Mouse (Mus musculus) heart, embryonic 11.5 days (tissue): ENCODE measurements around the gene Klb. TPM values are rescaled to one million over a fixed set of nuclear protein-coding genes. Genes with fewer than 3 reads are reported as not detected.

ENCODE experiments used
- ATAC-seq: fragments of 200-750 bp; cut with Nextera tagmentation; replicated peaks from 2 replicates; pipeline ENCODE4 v1.8.0; 2017; ENCODE audit warnings: moderate library complexity; ENCODE audit not compliant: insufficient number of reproducible peaks, low FRiP score, low TSS enrichment
- H3K27ac ChIP-seq: fragments of 300-500 bp; sonication (generic); 2 replicates; pipeline ENCODE4 v1.5.1; 2014; ENCODE audit warnings: mild to moderate bottlenecking, low read depth, low read length
- H3K27me3 ChIP-seq: fragments of 300-500 bp; sonication (generic); 2 replicates; pipeline ENCODE4 v1.6.1; 2014; ENCODE audit warnings: mild to moderate bottlenecking, low read length, mixed read lengths; ENCODE audit not compliant: control insufficient read depth, insufficient read depth
- H3K36me3 ChIP-seq: fragments of 300-500 bp; sonication (generic); 2 replicates; pipeline ENCODE4 v1.6.1; 2014; ENCODE audit warnings: mild to moderate bottlenecking, low read length, moderate library complexity, mixed read lengths; ENCODE audit not compliant: control insufficient read depth, insufficient read depth
- H3K4me1 ChIP-seq: fragments of 300-500 bp; sonication (generic); 2 replicates; pipeline ENCODE4 v1.6.1; 2014; ENCODE audit warnings: low read length; ENCODE audit not compliant: control insufficient read depth, insufficient read depth
- H3K4me2 ChIP-seq: fragments of 300-500 bp; sonication (generic); 2 replicates; pipeline ENCODE4 v1.6.1; 2014; ENCODE audit warnings: mild to moderate bottlenecking, moderate library complexity
- H3K4me3 ChIP-seq: fragments of 300-500 bp; sonication (generic); 2 replicates; pipeline ENCODE4 v1.5.1; 2014; ENCODE audit warnings: low read depth, low read length
- H3K9ac ChIP-seq: fragments of 300-500 bp; sonication (generic); 2 replicates; pipeline ENCODE4 v1.6.1; 2014; ENCODE audit warnings: mild to moderate bottlenecking, low read depth, low read length, moderate library complexity
- H3K9me3 ChIP-seq: fragments of 300-500 bp; sonication (generic); replicated peaks from 2 replicates; pipeline ENCODE4 v1.6.1; 2016; ENCODE audit warnings: low read length; ENCODE audit not compliant: control insufficient read depth
- WGBS: fragments of 180-500 bp; shearing (Covaris S2); extraction: QIAGEN DNeasy Blood & Tissue Kit; methylation state at CpG from one replicate; pipeline ENCODE4 v1.1.7; 2014; ENCODE audit not compliant: insufficient replicate concordance; 5-methylcytosine and 5-hydroxymethylcytosine counted together
- polyA plus RNA-seq: library from polyadenylated mRNA; unstranded; fragments of >200 nt; fragmentation: Nextera tagmentation; extraction: Ambion mirVana; gene quantifications from 2 replicates; pipeline ENCODE4 v1.2.1, GENCODE M21; 2014

Gene Klb
- polyA plus RNA-seq, 1 experiment from 2014 or later = 0.29 TPM

- Histone ChIP-seq H3K9ac (no peak overlapping the region), H3K27ac (no peak overlapping the region), H3K27me3 (no peaks in the 10 kb centered on the region), H3K4me2 (no peak overlapping the region), H3K4me3 (no peak overlapping the region), H3K36me3 (peaks cover 24% of the 10 kb centered on the region), H3K9me3 (no peaks in the 10 kb centered on the region), H3K4me1 (peaks cover 23% of the 10 kb centered on the region)
- ATAC-seq = no peak
- 82% methylated on average over 10 of the region's 10 CpGs for WGBS
These were observed 71.0 kb downstream of the Klb start for GRCm38 (mm10) chr5:65419136-65419535.

- Histone ChIP-seq H3K27ac (no peak overlapping the region), H3K36me3 (peaks cover 25% of the 10 kb centered on the region), H3K4me1 (peaks cover 10% of the 10 kb centered on the region), H3K9me3 (no peaks in the 10 kb centered on the region), H3K4me2 (no peak overlapping the region), H3K4me3 (no peak overlapping the region), H3K27me3 (no peaks in the 10 kb centered on the region), H3K9ac (no peak overlapping the region)
- ATAC-seq = no peak
- 74% methylated on average over 6 of the region's 6 CpGs for WGBS
These were observed 72.7 kb downstream of the Klb start for GRCm38 (mm10) chr5:65420822-65421221.

- Histone ChIP-seq H3K9me3 (no peaks in the 10 kb centered on the region), H3K27me3 (no peaks in the 10 kb centered on the region), H3K9ac (no peak overlapping the region), H3K36me3 (peaks cover 32% of the 10 kb centered on the region), H3K4me2 (no peak overlapping the region), H3K4me1 (peaks cover 2% of the 10 kb centered on the region; the same call in 1 of the 2 replicates), H3K27ac (no peak overlapping the region), H3K4me3 (no peak overlapping the region)
- 87% methylated on average over 8 of the region's 8 CpGs for WGBS
- ATAC-seq = no peak
These were observed 74.7 kb downstream of the Klb start for GRCm38 (mm10) chr5:65422803-65423202.

- Histone ChIP-seq H3K27me3 (no peaks in the 10 kb centered on the region), H3K4me1 (no peaks in the 10 kb centered on the region), H3K9ac (no peak overlapping the region), H3K4me3 (no peak overlapping the region), H3K9me3 (no peaks in the 10 kb centered on the region), H3K36me3 (peaks cover 29% of the 10 kb centered on the region), H3K27ac (no peak overlapping the region), H3K4me2 (no peak overlapping the region)
- no peak for ATAC-seq
- 79% methylated on average over 6 of the region's 6 CpGs for WGBS
These were observed 76.1 kb downstream of the Klb start for GRCm38 (mm10) chr5:65424215-65424614.

GRCm38 (mm10) chr5:65425251-65425650 is 77.1 kb downstream of the Klb start:
- ATAC-seq = no peak
- Histone ChIP-seq H3K4me2 (no peak overlapping the region), H3K9ac (no peak overlapping the region), H3K9me3 (no peaks in the 10 kb centered on the region), H3K4me1 (no peaks in the 10 kb centered on the region), H3K4me3 (no peak overlapping the region), H3K36me3 (peaks cover 29% of the 10 kb centered on the region), H3K27me3 (no peaks in the 10 kb centered on the region), H3K27ac (no peak overlapping the region)
- WGBS = 78% methylated on average over 5 of the region's 5 CpGs

- no peak for ATAC-seq
- Histone ChIP-seq H3K4me1 (0 out of 2 replicates have a peak, but pooled peaks cover 2% of the 10 kb centered on the region), H3K27ac (no peak overlapping the region), H3K9me3 (no peaks in the 10 kb centered on the region), H3K9ac (no peak overlapping the region), H3K4me3 (no peak overlapping the region), H3K4me2 (no peak overlapping the region), H3K36me3 (peaks cover 14% of the 10 kb centered on the region), H3K27me3 (no peaks in the 10 kb centered on the region)
- 48% methylated on average over 4 of the region's 4 CpGs for WGBS
These were observed 80.2 kb downstream of the Klb start for GRCm38 (mm10) chr5:65428321-65428720.

- Histone ChIP-seq H3K4me3 (no peak overlapping the region), H3K4me1 (peaks cover 9% of the 10 kb centered on the region), H3K9ac (no peak overlapping the region), H3K36me3 (peaks cover 11% of the 10 kb centered on the region; the same call in 1 of the 2 replicates), H3K27me3 (no peaks in the 10 kb centered on the region), H3K27ac (no peak overlapping the region), H3K4me2 (no peak overlapping the region), H3K9me3 (no peaks in the 10 kb centered on the region)
- no peak for ATAC-seq
- 84% methylated on average over 5 of the region's 5 CpGs for WGBS
These were observed 81.3 kb downstream of the Klb start for GRCm38 (mm10) chr5:65429441-65429840.

Other genes with a start within 250 kb of the Klb start
- 13.3 and 17.7 TPM in 2 replicates for gene Klhl5, start 240.8 kb upstream of the Klb start, polyA plus RNA-seq
- 6.7 and 9.5 TPM in 2 replicates for gene Wdr19, start 148.6 kb upstream of the Klb start, polyA plus RNA-seq
- 72.1 and 73.1 TPM in 2 replicates for gene Rfc1, start 12.6 kb upstream of the Klb start, polyA plus RNA-seq
- gene Rpl9, start 43.1 kb downstream of the Klb start, polyA plus RNA-seq = 708 and 716 TPM in 2 replicates
- gene Lias, start 43.2 kb downstream of the Klb start, polyA plus RNA-seq = 55.2 and 56.2 TPM in 2 replicates
- 91.0 and 94.9 TPM in 2 replicates for gene Ugdh, start 87.6 kb downstream of the Klb start, polyA plus RNA-seq
- not detected in 2 replicates for gene Gm43552, start 144.5 kb downstream of the Klb start, polyA plus RNA-seq
- 92.0 and 108 TPM in 2 replicates for gene Smim14, start 188.9 kb downstream of the Klb start, polyA plus RNA-seq
- gene Ube2k, start 188.9 kb downstream of the Klb start, polyA plus RNA-seq = 114 and 120 TPM in 2 replicates